Mouse (Mus musculus): ENCODE measurements around the gene Fgfr2.

GRCm38 (mm10) chr7:130332515-130333220, 2790.5 kb downstream of the Fgfr2 start:
- TF ChIP-seq MAX (IDR thresholded peaks at IDR 0.05) (no peak), CTCF (IDR thresholded peaks at IDR 0.05; ENCODE audit: control insufficient read depth, insufficient read depth, insufficient read length) (no peak), USF1 (IDR thresholded peaks at IDR 0.05; ENCODE audit: low read depth) (no peak), MYOG (IDR thresholded peaks at IDR 0.05; ENCODE audit: control insufficient read depth, extremely low read depth, insufficient read length) (no peak), MYOD1 (IDR thresholded peaks at IDR 0.05; ENCODE audit: control insufficient read depth, insufficient read length, low read depth) (no peak)
